Mouse (Mus musculus): ENCODE measurements at regions not wholly inside any gene's neighbourhood (a gene's known extent, or its start where the extent isn't known, plus 50 kb on each side); places are given as distances from the start of the nearest gene placed in this dataset.

GRCm38 (mm10) chr16:46548207-46548606 is 49.9 kb upstream of the Nectin3 start:
- no peaks in the 10 kb centered on the region for H3K27me3 ChIP-seq
- H3K4me2 ChIP-seq = no peak overlapping the region
- no peak overlapping the region for H3K4me3 ChIP-seq
- no peaks in the 10 kb centered on the region for H3K4me1 ChIP-seq (replicated peaks)
- no peak overlapping the region for H3K9ac ChIP-seq
- H3K9me3 ChIP-seq = no peaks in the 10 kb centered on the region
- H3K36me3 ChIP-seq = no peaks in the 10 kb centered on the region
- H3K27ac ChIP-seq = no peak overlapping the region
- ATAC-seq (ENCODE audit: low FRiP score) = no peak
- 18% methylated on average over 1 of the region's 1 CpGs for WGBS

Data from hindbrain, embryonic 13.5 days (tissue).